Mouse (Mus musculus) cerebellum, adult 9-10 months (tissue): ENCODE measurements at regions not wholly inside any gene's neighbourhood (a gene's known extent, or its start where the extent isn't known, plus 50 kb on each side); places are given as distances from the start of the nearest gene placed in this dataset.

Experiments used
- DNase-seq: peaks from one replicate; pipeline ENCODE4 v3.0.0; 2022

GRCm38 (mm10) chr13:113736468-113736867 lies 57.8 kb upstream of the Arl15 start:
- no peak for DNase-seq

- DNase-seq, result no peak
Measured at GRCm38 (mm10) chr13:113735611-113736285, 58.6 kb upstream of the Arl15 start.

GRCm38 (mm10) chr13:113734134-113734794 lies 60.0 kb upstream of the Arl15 start:
- DNase-seq, result no peak

- no peak for DNase-seq
Measured at GRCm38 (mm10) chr13:113733734-113734133, 60.6 kb upstream of the Arl15 start.

- no peak for DNase-seq
Measured at GRCm38 (mm10) chr13:113730776-113731400, 63.4 kb upstream of the Arl15 start.

GRCm38 (mm10) chr13:113730062-113730775 lies 64.1 kb upstream of the Arl15 start:
- DNase-seq, result no peak

- no peak for DNase-seq
Measured at GRCm38 (mm10) chr13:113729574-113729973, 64.7 kb upstream of the Arl15 start.

GRCm38 (mm10) chr13:113728111-113728510 lies 64.6 kb upstream of the Hspb3 start:
- DNase-seq, result peak; percentile 3

- DNase-seq, result no peak
Measured at GRCm38 (mm10) chr13:113724881-113725837, 61.7 kb upstream of the Hspb3 start.

GRCm38 (mm10) chr13:113715231-113715630 lies 51.8 kb upstream of the Hspb3 start:
- DNase-seq, result no peak

GRCm38 (mm10) chr13:113713844-113714243 lies 50.4 kb upstream of the Hspb3 start:
- no peak for DNase-seq
